Mouse (Mus musculus) frontal cortex, adult (tissue): ENCODE data around the gene Vgll1.

Source experiments
- ATAC-seq: cut with Nextera tagmentation; 2 replicates; pipeline ENCODE4 v1.9.2; 2017; ENCODE audit warnings: mild to moderate bottlenecking, moderate library complexity, mixed read lengths; ENCODE audit not compliant: low TSS enrichment

Vgll1 gene

DNA sequence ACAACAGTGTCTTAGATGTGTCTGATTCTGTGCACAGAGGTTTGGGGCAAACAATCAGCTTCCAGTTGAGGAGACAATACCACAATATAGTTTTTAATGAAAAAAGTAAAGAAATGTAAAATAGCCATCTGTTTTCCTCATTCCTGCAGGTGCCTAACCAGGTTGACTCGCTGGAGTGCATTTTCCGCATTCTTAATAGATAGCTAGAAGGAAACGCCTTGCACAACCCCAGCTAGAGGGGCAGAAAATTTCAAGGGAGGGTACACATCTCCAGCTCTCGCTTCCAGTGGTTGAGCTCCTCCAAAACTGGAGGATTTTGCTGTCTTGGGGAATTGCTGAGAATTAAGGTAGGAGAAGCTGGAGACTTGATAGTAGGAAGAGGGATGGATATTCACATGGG, at the start of gene Vgll1:
TSS of gene Vgll1 (plus strand) at position 301 of the 400 bp plus-strand sequence.
- no peak for ATAC-seq

DNA sequence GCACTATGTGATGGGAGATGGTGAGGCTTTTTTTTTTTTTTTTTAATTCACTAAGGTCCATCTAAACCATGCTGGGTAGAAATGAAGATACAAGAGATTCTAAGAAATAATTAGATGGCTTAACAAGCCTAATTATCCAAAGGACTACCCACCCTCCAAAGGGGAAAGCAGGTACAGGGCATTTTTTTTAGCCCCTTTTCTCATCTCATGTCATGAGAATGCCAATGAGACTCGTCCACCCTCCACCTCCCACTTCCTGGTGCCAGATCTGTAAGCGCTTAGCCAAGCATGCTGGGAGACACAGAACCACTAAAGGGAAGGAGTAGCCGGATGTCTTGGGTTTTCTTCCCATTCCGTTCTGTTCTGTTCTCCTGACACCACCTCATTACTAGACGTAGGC, 45.1 kb upstream of the Vgll1 start, which contains the start of gene Brs3:
TSS of gene Brs3 (plus strand) at position 301 of the 400 bp plus-strand sequence.
- no peak for ATAC-seq

DNA sequence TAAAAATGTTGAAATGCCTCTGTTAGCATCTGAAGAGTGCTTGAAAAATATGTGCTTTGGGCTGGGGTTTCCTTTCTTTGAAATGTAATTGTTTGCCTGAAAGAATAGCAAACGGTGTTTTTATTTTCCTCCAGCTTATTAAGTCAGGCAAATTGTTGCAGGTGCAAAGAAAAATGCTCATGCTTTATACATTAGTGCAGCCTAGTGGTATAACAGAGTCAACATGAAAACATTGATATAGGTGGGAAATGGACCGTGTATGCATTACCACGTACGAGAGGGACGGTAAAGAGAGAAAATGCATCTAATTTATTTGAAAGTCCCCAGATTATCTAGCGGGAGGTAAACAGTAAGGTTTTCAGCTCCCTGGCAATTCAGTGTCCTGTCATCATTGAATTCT, 44.0 kb upstream of the Vgll1 start:
- no peak for ATAC-seq

DNA sequence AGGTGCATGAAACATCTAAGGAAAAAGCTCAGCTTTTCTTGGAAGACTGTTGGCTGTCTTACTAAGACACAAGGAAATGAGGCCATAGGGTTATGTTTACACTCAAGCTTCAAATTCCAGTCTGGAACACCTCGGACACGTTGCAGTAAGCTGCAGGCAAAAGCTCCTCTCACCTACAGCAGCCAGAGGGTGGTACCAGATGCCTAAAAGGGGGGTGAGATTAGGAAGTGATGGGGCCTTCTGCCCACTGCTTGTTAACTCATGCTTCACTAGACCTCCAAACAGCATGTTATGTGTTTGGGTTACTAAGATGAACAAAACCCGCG, 35.1 kb upstream of the Vgll1 start:
- ATAC-seq, result peak; percentile 80

DNA sequence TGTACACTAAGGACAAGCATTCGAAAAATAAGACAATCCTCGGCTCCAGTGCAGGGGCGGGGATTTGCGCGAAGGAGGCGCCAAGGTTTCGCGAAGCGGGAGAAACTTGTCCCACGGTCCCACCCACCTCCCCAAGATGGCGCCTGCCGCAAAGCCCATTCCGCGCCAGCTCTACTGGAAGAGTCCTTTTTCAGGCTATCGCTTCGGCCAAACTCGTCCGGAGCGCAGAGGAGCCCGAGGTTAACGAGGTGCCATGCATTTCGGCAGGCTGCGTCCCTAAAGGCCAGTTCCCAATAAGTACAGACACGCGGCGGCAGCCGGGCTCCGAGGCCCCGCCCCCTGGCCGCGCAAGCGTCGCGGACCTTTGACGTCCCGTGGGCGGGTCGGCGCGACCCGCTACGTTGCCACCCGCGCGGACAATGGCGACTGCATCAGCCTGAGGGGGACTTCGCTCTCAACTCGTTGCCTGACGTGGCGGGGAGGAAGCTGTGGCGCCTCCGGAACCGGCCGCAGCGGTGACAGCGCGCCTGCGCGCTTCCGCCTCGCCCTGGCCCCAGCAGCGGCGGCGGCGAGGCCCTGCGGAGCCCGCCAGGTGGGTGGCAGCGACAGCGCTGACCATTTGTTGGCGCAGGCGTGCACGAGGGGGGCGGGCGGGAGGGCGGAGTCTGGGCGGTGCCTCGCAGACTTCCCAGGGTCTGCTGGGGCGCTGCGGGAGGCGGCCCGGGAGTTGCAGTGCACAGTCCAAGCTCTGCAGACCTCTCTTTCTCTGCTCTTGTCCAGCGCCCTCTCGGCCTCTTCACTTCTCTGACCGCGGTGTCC, 34.5 kb upstream of the Vgll1 start, which contains the start of gene Htatsf1:
TSS of gene Htatsf1 (plus strand) at position 410 of the 819 bp plus-strand sequence.
- peak; percentile 94 for ATAC-seq

DNA sequence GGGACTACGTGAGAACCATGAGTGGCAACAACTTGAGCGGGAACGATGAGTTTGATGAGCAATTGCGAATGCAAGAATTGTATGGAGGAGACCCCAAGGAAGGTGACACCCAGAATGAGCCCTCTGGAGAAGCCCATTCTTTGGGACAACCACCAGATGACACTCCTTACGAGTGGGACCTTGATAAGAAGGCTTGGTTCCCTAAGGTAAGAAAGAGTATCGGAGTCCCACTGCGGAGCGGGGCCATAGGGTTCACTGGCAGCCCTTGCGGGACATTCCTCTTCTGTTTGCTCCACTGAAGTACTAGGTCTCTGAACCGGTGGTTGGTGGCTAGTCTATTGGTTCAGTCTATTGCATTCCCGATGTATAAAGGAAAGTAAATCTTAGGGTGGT, 33.9 kb upstream of the Vgll1 start:
- ATAC-seq, result 0 out of 2 replicates have a peak, but pooled peaks have one; percentile 1

DNA sequence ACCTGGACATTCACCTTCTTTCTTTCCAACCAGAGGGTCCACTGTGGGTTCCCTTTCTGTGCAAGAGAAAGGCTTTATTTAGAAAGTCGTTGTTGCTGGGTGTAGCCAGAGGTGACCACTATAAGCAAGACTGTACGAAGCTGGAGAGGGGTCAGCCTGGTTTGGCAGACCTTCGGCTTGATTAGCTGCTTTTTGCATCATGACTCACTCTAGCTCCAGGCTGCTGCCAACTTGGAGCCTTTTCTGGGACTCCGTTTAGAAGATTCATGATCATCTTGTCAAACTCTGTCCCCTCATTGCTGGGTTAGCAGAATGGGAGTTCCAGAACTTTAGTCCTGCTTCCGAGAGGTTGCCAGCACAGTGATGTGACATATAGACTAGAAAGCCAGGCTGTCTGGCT, 6.4 kb upstream of the Vgll1 start:
- no peak for ATAC-seq

DNA sequence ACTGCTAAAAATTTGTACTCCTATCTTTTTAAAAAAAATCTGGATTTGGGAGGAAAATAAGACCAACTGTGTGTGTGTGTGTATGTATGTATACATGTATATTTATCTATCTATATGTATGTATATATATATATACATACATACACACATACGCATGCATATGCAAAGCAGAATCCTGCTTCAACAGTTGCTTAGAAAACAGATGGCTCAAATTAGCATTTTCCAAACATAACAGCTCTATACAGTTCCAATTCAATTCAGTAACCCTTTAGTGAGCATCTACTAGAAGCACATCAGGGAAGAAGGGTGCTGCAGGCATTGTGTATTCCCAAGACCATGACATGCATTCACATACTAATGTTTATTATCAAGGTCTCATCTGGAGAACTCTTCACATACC, 15.5 kb downstream of the Vgll1 start:
- no peak for ATAC-seq

DNA sequence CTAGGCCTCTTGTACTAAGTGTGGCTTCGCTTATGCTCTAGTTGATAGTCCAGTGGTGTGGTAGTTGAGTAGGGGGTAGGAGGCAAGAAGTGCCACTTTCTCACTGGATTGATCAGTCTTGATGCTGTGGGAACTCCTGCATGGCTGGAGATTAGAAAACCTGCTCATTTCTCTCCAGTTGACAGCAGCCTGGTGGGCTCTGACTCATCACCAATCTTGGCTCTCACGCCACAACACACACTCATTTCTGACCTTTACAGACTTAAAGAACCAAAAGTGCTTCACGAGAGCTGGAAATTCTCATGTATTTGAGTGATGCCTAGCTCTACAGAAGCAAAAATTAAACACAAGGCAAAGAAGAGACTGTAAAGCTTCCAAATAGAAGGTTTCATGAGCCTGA, 19.1 kb downstream of the Vgll1 start:
- ATAC-seq, result no peak

DNA sequence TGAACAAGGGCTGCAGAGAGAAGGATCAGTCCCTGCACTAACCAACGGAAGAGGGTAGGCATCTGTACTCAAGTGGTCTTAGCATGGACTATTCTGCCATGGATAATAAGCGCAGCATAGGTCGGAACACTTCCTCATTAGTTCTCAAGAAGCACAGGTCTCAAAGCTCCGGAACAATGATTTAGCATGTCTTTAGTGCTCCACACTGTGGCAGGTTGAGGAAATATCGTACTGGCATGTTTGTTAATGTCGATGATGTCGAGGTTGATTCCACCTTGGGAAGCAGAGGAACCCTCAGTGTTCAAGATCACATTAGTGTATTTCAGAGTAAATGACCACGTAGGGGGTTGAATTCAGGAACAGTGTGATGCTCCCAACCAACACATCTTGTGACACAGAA, 30.2 kb downstream of the Vgll1 start:
- ATAC-seq, result no peak

DNA sequence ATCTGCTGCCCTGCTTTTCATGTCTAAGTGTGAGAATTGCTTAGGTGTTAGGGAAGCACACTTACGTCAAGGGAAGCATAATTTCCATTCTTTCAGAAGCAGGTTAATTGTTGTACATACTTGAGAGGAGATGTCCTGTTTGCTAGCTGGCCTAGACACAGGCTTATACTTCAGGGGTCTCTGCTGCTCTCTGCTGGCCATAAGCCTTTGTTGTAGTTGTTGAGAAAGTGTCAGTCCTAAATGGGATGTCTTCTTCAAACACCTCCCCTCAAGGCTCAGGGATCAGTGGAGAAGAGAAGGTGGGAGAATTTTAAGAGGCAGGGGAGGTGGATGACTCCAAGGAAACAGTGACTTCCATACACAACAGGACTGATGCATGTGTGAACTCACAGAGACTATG, 32.9 kb downstream of the Vgll1 start:
- ATAC-seq, result no peak

DNA sequence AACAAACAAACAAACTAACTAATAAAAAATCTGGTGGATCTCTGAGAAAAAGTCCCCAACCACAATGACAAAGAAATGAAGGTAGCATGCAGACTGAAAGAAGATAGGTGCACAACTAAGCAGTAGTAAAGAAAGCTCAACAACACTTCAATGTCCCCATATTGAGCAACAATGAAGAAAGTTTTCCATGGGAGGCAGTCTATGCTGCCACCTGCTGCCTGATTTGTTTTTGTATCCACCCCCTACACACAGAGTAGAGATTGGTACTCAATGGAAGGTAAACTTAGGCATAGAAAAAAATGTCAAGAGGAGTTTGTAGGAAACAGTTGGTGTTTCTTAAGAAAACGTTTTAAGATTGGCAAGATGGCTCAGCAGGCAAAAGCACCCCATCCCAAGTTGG, 42.7 kb downstream of the Vgll1 start:
- no peak for ATAC-seq

DNA sequence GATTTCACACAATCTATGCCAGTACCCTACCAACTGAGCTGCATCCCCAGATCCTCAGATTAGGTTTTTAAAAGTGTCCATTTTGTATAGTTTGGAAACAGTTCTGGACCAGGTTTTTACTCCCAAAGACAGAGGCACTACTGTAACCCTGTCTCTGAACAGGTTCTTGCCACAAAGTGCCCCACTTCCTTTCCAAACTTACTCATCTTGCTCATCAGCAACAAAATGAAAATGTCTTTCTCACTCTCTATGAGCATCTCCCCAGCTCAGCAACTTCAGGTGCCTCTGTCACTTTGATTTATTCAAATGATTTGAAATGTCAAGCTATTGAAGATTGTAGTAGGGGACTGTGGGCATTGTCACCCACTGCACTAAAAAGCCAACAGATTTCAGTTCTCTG, 49.7 kb downstream of the Vgll1 start:
- ATAC-seq, result no peak

DNA sequence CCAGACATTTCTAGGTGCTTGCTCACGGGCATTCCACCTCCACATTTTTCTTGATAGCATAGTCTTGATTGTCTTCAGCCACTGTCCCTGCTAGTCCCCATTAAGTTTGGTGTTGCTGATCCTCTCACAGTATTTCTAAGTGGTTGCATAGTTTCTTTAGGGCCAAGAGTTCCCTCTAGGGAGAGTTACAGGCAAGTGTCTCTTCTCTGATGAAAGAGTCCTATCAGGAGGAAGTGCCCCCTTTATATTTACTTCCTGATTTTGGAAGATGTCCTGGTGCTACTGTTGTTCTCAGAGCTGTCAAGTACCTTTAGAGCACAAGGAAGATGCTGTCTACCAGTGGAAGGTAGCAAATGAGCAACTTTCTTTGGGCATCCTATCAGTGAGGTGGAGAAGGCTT, 65.6 kb downstream of the Vgll1 start:
- no peak for ATAC-seq
